Mouse (Mus musculus) kidney, embryonic 16.5 days (tissue): ENCODE measurements around the gene Ppp1r13l. TPM values are rescaled to one million over a fixed set of nuclear protein-coding genes. Genes with fewer than 3 reads are reported as not detected.
A peak's percentile ranks its signal among the peaks of the same experiment; 100 is the strongest.

Experiments
- ATAC-seq: fragments of 200-750 bp; cut with Nextera tagmentation; 2 replicates; pipeline ENCODE4 v1.8.0; 2017; ENCODE audit warnings: moderate TSS enrichment; ENCODE audit not compliant: low FRiP score, low TSS enrichment
- H3K27ac ChIP-seq: fragments of 300-500 bp; sonication (generic); 2 replicates; pipeline ENCODE4 v1.5.1; 2014; ENCODE audit warnings: low read length
- H3K27me3 ChIP-seq: fragments of 300-500 bp; sonication (generic); 2 replicates; pipeline ENCODE4 v1.6.1; 2014; ENCODE audit warnings: low read length, control low read depth, mixed read lengths; ENCODE audit not compliant: insufficient read depth
- H3K36me3 ChIP-seq: fragments of 300-500 bp; sonication (generic); 2 replicates; pipeline ENCODE4 v1.6.1; 2014; ENCODE audit warnings: low read length, control low read depth, mixed read lengths; ENCODE audit not compliant: insufficient read depth
- H3K4me1 ChIP-seq: fragments of 300-500 bp; sonication (generic); 2 replicates; pipeline ENCODE4 v1.6.1; 2014; ENCODE audit warnings: low read length, control low read depth, mixed read lengths; ENCODE audit not compliant: insufficient read depth
- H3K4me2 ChIP-seq: fragments of 300-500 bp; sonication (generic); replicated peaks from 2 replicates; pipeline ENCODE4 v1.6.1; 2014; ENCODE audit warnings: low read depth, low read length
- H3K4me3 ChIP-seq: fragments of 300-500 bp; sonication (generic); 2 replicates; pipeline ENCODE4 v1.5.1; 2014; ENCODE audit warnings: mild to moderate bottlenecking, low read length
- H3K9ac ChIP-seq: fragments of 300-500 bp; sonication (generic); replicated peaks from 2 replicates; pipeline ENCODE4 v1.6.1; 2014; ENCODE audit warnings: low read length
- H3K9me3 ChIP-seq: fragments of 300-500 bp; sonication (generic); 2 replicates; pipeline ENCODE4 v1.6.1; 2016; ENCODE audit warnings: low read length, control low read depth
- WGBS: fragments of 180-500 bp; shearing (Covaris S2); extraction: QIAGEN DNeasy Blood & Tissue Kit; methylation state at CpG from one replicate; pipeline ENCODE4 v1.1.7; 2014; 5-methylcytosine and 5-hydroxymethylcytosine counted together
- polyA plus RNA-seq: library from polyadenylated mRNA; unstranded; fragments of >200 nt; fragmentation: Nextera tagmentation; extraction: Ambion mirVana; gene quantifications from 2 replicates; pipeline ENCODE4 v1.2.1, GENCODE M21; 2015

Ppp1r13l gene
- polyA plus RNA-seq, 1 experiment from 2014 or later: 3.3 TPM

DNA sequence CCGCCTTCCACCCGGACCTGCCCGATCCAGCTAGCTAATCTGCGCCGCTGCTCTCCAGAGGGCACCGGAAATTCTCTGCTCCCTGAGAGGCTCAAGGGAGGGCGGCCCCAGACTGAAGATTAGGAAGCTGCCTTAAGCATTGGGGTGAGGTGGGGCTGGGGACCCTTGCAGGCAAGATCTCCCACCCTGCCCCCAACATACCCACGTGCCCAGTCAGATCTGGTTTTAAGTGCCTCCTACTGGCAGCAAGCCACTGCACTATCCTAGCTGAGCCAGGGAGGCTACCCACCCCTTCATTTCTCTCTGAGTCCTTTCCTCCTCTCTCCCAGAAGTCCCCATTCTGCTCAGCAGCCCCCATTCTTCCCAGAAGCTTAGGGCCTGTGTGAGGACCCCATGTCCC is 18.5 kb downstream of the Ppp1r13l start:
- Histone ChIP-seq H3K27ac (no peak overlapping the region), H3K9me3 (no peaks in the 10 kb centered on the region), H3K4me1 (peaks cover 6% of the 10 kb centered on the region), H3K4me2 (no peak overlapping the region), H3K9ac (no peak overlapping the region), H3K27me3 (no peaks in the 10 kb centered on the region), H3K4me3 (no peak overlapping the region), H3K36me3 (0 out of 2 replicates have a peak, but pooled peaks cover 2% of the 10 kb centered on the region)
- 66% methylated on average over 8 of the region's 8 CpGs for WGBS
- no peak for ATAC-seq

DNA sequence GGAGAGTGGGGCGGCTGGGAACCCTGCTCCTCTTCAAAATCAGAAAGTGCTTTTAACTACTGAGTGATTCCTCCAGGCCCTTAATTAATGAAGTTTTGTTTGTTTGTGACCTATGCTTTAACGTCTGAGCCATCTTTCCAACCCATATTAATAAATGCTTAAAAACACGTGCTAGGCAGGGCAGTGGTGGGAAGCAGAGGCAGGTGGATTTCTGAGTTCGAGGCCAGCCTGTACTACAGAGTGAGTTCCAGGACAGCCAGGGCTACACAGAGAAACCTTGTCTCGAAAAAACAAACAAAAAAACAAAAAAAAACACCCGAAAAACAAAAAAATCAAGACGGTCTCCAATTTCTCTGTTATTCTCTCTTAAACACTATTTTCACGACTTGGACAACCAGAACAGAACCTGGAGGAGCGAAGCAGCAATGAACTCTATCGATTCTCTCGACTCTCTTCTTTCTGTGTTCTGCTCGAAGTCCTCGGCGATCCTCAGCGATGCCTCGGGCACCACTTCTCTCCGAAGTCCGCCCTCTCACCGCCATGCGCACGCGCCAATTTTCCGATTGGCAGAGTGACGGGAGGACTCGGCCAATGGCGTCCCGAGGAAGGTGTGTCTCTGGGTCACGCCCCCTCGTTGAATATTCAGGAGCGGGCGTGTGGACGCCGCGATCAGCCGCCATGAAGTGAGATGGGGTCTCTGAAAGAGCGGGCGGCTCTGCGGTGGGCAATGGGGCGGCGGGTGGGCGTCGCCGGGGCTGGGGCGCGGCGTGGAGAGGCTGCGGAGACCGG is 22.0 kb downstream of the Ppp1r13l start, which contains the start of gene Ercc2:
Gene Ercc2 (plus strand): TSS at position 634 of the 789 bp plus-strand sequence.
- H3K4me2 ChIP-seq: peak within 1 kb of the TSS; percentile 89
- no peak within 1 kb of the TSS for H3K27ac ChIP-seq
- peaks cover 11% of the 10 kb centered on the region for H3K4me1 ChIP-seq
- H3K9ac ChIP-seq: peak within 1 kb of the TSS; percentile 72
- peak; percentile 95 for ATAC-seq
- H3K9me3 ChIP-seq: no peaks in the 10 kb centered on the region
- WGBS: 5% methylated on average over 43 of the region's 48 CpGs
- no peaks in the 10 kb centered on the region for H3K27me3 ChIP-seq
- peak within 1 kb of the TSS; percentile 80 for H3K4me3 ChIP-seq
- peaks cover 21% of the 10 kb centered on the region for H3K36me3 ChIP-seq

DNA sequence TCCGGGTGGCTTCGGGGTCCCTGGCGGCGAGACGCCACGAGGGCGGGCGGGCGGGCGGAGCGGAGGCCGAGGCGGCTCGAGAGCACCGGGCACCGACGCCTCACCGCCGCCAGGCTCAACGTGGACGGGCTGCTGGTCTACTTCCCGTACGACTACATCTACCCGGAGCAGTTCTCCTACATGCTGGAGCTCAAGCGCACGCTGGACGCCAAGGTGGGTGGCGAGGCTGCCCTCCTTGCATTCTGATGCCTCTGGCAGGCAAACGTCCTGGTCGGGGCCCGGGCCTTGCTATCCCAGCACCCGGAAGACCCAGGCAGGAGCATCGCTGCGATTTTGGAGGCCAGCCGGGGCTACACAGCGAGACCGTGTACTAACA is 22.6 kb downstream of the Ppp1r13l start:
- Histone ChIP-seq H3K4me3 (peak overlapping the region; percentile 80), H3K27me3 (no peaks in the 10 kb centered on the region), H3K9ac (peak overlapping the region; percentile 72), H3K9me3 (no peaks in the 10 kb centered on the region), H3K36me3 (peaks cover 27% of the 10 kb centered on the region), H3K27ac (no peak overlapping the region), H3K4me1 (peaks cover 11% of the 10 kb centered on the region), H3K4me2 (peak overlapping the region; percentile 89)
- peak; percentile 66 for ATAC-seq
- 0% methylated on average over 31 of the region's 37 CpGs for WGBS

DNA sequence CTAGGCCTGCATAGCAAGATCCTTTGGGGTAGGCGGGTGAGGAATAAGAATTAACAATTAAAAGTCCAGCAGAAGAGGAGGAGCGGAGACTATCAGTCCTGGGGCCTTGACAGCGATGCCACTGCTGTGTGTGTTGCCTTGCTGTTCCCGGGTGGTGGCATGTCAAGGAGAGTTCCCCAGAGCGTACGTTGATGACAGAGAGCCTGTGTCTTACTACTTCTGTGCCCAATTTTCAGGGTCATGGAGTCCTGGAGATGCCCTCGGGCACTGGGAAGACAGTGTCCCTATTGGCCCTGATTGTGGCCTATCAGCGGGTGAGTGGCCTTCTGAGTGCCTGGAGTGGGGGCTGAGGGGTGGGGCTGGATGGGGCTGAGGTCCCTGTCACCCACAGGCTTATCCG is 24.2 kb downstream of the Ppp1r13l start:
- Histone ChIP-seq H3K4me2 (no peak overlapping the region), H3K4me3 (no peak overlapping the region), H3K4me1 (peaks cover 11% of the 10 kb centered on the region), H3K27ac (no peak overlapping the region), H3K9ac (no peak overlapping the region), H3K36me3 (peaks cover 39% of the 10 kb centered on the region), H3K9me3 (no peaks in the 10 kb centered on the region), H3K27me3 (no peaks in the 10 kb centered on the region)
- ATAC-seq: no peak
- 92% methylated on average over 9 of the region's 9 CpGs for WGBS

DNA sequence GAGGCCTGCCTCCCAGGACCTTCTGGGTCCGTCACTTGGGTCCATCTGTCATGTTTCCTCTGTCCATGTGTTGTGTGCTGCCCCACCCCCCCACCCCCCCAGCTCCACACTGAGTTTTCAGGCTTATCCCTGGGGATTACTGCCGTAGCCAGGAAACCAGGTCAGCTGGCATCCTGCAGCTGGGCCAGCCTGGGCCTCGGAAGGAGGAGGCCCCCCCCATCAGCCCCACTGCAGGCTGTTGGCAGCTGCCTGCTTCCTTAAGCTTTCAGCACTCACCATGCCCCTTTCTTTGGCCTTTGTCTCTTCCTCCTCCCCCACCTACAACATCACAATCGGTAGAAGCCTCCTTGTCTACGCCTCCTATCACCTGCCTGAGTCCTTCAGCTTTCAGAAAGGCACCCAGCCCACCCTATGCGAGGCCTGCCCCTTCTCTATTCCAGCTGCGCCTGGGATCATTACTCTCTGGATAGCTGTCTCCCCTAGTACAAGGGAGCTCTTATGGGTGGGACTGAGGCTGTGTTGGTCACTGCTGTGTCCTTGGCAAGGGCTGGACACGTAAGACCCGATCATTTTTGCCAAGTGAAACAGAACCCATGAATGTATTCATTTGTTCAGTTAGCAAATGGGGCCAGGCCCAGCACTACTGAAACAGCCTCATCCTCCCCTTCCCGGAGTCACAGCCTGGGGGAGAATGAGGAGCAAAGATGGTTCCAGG is 29.3 kb downstream of the Ppp1r13l start:
- Histone ChIP-seq H3K27ac (no peak overlapping the region), H3K4me3 (no peak overlapping the region), H3K9ac (no peak overlapping the region), H3K4me2 (no peak overlapping the region), H3K9me3 (no peaks in the 10 kb centered on the region), H3K36me3 (peaks cover 86% of the 10 kb centered on the region), H3K27me3 (no peaks in the 10 kb centered on the region), H3K4me1 (no peaks in the 10 kb centered on the region)
- WGBS: 83% methylated on average over 10 of the region's 10 CpGs
- ATAC-seq: no peak

DNA sequence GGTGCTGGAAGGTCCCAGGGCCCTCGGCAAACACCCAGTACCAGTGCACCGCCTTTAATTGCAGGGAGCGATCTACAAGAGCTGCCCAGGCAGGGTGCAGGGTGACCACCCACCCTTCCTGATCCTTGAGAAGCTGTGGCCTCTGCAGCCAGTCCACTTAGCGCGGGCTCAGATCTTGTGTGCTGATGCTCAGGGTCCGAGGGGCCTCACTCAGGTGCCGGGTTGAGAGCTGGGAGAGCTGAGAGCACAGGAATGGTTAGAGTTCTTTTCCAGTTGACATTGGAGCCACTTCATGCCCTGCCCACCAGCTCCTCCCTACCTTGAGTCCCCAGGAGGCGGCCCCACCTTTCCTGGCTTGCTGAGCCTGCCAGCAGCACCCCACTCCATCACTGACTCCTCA is 34.9 kb downstream of the Ppp1r13l start:
- no peak overlapping the region for H3K4me3 ChIP-seq
- no peak for ATAC-seq
- H3K4me1 ChIP-seq: peaks cover 4% of the 10 kb centered on the region
- no peak overlapping the region for H3K4me2 ChIP-seq
- H3K27ac ChIP-seq: no peak overlapping the region
- H3K9me3 ChIP-seq: no peaks in the 10 kb centered on the region
- no peaks in the 10 kb centered on the region for H3K27me3 ChIP-seq
- peaks cover 62% of the 10 kb centered on the region for H3K36me3 ChIP-seq
- H3K9ac ChIP-seq: no peak overlapping the region
- 86% methylated on average over 8 of the region's 8 CpGs for WGBS

DNA sequence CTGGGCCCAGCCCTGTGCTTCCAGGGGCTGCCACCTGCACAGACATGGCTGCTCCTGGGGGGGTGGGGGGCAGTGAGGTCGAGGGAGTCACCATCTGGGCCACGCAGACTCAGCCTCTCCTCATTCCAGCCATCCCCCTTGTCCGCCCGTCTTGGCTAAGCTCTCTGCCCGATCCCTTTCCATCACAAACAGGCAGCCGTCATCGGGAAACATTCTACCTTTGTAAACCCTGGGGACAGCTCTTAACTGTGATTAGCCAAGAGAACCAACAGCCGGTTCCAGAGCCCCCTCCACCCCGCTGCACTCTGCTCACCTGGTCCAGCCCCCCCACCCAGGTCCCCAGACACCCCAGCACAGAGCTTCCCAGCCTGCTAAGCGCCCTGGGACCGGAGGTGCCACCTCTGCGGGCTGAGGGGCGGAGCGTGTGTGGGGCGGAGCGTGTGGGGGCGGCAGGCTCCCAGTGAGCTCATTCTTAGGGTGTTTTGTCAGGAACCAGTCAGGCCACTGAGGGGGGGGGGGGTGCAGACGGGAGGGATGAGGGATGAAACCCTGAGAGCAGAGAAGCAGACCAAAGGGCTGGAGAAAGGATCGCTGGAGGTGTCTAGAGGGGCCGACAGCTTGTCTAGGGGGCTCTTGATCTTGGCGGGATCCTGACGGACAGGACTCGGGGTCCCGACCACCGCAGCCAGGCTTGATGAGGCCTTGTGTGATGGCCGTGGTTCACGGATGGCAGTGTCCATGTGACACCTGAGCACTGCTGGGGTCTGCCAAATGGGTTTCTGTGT is 40.1 kb downstream of the Ppp1r13l start:
- peaks cover 16% of the 10 kb centered on the region for H3K4me1 ChIP-seq
- no peak overlapping the region for H3K27ac ChIP-seq
- H3K9ac ChIP-seq: peak overlapping the region; percentile 55
- H3K4me2 ChIP-seq: peak overlapping the region; percentile 75
- H3K27me3 ChIP-seq: peaks cover 24% of the 10 kb centered on the region
- H3K4me3 ChIP-seq: peak overlapping the region; percentile 47
- peaks cover 7% of the 10 kb centered on the region for H3K9me3 ChIP-seq
- ATAC-seq: peak; percentile 40; the same call in 1 of the 2 replicates
- peaks cover 13% of the 10 kb centered on the region; the same call in 1 of the 2 replicates for H3K36me3 ChIP-seq
- WGBS: 1% methylated on average over 25 of the region's 27 CpGs

DNA sequence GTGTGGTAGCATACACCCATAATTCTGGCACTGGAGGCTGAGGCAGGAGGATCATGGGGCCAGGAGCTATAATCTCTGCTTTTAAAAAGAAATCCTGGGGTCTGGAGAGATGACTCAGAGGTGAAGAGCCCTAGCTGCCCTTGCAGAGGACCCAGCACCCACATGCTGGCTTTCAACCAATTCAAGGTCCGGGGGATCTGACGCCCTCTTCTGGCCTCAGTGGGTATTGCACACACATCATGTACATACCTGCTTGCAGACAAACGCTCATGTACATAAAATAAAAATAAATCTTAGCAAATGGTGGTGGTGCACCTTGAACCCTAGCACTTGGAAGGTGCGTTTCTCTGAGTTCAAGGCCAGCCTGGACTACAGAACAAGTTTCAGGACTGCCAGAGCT is 41.4 kb downstream of the Ppp1r13l start:
- Histone ChIP-seq H3K4me2 (no peak overlapping the region), H3K9me3 (peaks cover 7% of the 10 kb centered on the region), H3K4me3 (no peak overlapping the region), H3K27me3 (peaks cover 30% of the 10 kb centered on the region), H3K36me3 (peaks cover under 1% of the 10 kb centered on the region; the same call in 1 of the 2 replicates), H3K4me1 (peaks cover 16% of the 10 kb centered on the region), H3K27ac (no peak overlapping the region), H3K9ac (no peak overlapping the region)
- ATAC-seq: no peak
- WGBS: 83% methylated on average over 4 of the region's 4 CpGs

DNA sequence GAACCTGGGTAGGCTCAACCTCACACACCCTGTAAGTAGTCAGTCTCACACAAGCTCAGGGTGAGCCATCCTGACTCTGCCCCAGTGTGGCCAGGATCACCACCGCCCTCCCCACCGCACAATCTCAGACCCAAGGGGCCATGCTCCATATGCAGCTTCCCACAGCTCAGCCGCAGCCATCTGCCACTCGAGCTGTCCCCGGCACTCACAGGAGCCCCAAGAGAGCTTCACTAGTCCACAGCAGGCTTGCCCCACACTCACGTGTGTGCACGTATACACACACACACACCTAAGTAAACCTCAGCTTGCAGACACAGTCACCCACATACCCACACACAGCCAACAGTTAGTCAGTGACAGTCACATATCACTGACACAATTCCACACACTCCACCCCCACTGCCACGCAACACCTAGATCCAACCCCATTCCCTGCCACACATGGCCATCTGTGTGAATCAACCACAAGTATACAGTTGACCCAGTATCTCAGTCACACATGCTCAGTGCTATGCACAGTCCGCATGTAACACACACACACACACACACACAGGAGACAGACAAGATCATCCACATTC is 43.1 kb downstream of the Ppp1r13l start:
- 86% methylated on average over 9 of the region's 9 CpGs for WGBS
- Histone ChIP-seq H3K27ac (no peak overlapping the region), H3K4me2 (no peak overlapping the region), H3K27me3 (peaks cover 30% of the 10 kb centered on the region), H3K36me3 (no peaks in the 10 kb centered on the region), H3K9me3 (peaks cover 7% of the 10 kb centered on the region), H3K4me1 (peaks cover 16% of the 10 kb centered on the region), H3K9ac (no peak overlapping the region), H3K4me3 (no peak overlapping the region)
- no peak for ATAC-seq
